Mouse (Mus musculus) cerebellum, postnatal 14 days (tissue): ENCODE measurements around the gene Prss16.

Experiments used
- DNase-seq, 2 experiments: peaks; one replicate each; pipeline ENCODE4 v3.0.0; 2021; ENCODE audit warnings: mixed read lengths in 2 of 2

Gene Prss16

DNA sequence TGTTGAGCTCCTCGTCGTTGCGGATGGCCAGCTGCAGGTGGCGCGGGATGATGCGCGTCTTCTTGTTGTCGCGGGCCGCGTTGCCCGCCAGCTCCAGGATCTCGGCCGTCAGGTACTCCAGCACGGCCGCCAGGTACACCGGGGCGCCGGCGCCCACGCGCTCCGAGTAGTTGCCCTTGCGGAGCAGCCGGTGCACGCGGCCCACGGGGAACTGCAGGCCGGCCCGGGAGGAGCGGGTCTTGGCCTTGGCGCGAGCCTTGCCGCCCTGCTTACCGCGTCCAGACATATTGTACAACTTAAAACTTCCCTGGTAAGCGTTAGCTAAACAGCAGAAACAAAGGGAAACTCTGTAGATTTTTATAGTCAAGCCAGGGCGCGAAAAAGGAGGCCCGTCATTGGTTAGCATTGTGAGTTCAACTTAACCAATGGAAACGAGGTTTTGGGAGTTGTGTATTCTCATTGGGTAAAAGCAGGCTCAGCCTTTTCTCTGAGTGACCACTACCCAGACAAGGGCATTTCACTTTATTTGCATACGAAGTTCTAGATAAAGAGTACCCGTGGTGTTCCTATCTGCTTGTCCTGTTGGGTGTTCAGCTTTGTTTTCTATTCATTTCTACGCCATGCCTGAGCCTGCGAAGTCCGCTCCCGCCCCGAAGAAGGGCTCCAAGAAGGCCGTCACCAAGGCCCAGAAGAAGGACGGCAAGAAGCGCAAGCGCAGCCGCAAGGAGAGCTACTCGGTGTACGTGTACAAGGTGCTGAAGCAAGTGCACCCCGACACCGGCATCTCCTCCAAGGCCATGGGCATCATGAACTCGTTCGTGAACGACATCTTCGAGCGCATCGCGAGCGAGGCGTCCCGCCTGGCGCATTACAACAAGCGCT, 26.0 kb upstream of the Prss16 start, which contains the start of the genes Hist1h2ah and Hist1h2bk:
Gene Hist1h2ah (minus strand): TSS at position 302 of the 882 bp plus-strand sequence.
Gene Hist1h2bk (plus strand): TSS at position 604 of the 882 bp plus-strand sequence.
- DNase-seq = peak; percentile 81 to 84

DNA sequence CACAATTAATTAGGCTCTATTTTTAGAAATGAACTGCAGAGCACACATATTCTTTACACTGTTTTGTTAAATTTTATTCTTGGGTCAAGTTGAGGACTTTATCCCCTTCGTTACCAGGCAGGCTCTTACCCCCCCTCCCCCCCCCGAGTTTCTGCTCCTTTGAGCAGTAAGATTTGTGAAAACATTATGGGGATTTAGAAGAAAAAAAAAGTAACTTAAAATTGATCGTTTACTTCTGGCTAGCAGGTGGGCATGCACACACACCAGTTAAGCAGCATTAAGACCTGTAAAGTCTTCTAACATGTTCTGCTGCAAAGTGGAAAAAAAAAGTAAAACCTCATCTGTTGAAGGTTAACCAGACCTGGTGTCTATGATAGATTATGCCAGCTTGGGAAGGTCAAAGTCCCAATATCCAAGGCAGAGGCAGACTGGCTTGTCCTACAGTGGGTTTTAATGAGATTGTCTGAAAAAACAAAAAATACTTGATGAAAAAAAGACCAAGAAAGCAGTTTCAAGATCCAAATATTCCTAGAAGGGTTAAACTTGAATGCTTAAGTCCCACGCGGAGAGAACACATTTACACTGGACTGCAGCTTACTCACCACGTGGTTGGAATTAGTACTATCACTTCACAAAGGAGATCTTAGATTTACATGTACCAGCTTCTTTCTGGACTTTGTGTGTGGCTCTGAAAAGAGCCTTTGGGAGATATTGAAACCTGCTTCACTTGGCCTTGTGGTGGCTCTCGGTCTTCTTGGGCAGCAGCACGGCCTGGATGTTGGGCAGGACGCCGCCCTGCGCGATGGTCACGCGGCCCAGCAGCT, 25.1 kb upstream of the Prss16 start:
- no peak for DNase-seq

- DNase-seq = no peak
Observed at GRCm38 (mm10) chr13:22033741-22034442, 24.4 kb upstream of the Prss16 start.

- peak; percentile 30 to 46 for DNase-seq
Observed at GRCm38 (mm10) chr13:22030493-22030892, 21.0 kb upstream of the Prss16 start.

- DNase-seq = peak; percentile 34 to 39
Observed at GRCm38 (mm10) chr13:22029928-22030327, 20.4 kb upstream of the Prss16 start.

DNA sequence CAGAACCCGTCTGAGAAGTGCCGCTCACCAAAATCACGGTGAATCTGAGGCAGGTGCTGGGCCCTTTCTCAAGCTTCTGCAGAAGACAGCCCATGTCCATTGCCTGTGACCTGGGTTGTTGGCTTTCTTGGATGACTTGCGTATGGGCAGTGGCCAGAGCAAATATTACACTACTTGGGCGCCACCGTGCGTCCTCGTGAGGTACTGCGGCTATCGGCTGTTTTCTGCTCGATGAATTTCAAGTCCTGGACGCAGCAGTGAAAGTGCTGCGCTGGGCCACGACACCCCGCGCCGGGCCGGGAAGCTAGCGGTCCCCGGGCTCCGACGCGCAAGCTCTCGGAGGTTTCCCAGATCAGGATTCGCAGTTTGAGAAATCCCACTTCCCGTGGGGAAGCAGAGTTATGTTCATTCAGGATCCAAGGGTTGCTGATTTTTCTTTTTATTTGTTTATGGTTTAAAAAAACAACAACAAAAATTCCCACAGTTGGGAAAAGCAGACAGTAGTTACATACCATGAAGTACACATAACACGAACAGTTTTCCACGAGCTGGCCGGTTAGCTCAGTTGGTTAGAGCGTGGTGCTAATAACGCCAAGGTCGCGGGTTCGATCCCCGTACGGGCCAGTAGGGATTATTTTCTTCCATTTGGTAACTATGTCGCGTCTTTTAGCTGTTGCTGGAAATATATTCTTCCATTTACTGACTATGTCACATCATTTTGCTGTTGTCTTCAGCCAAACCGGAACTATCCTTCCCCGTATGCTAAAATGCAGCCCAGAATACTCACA, 19.3 kb upstream of the Prss16 start:
- DNase-seq = peak; percentile 98

DNA sequence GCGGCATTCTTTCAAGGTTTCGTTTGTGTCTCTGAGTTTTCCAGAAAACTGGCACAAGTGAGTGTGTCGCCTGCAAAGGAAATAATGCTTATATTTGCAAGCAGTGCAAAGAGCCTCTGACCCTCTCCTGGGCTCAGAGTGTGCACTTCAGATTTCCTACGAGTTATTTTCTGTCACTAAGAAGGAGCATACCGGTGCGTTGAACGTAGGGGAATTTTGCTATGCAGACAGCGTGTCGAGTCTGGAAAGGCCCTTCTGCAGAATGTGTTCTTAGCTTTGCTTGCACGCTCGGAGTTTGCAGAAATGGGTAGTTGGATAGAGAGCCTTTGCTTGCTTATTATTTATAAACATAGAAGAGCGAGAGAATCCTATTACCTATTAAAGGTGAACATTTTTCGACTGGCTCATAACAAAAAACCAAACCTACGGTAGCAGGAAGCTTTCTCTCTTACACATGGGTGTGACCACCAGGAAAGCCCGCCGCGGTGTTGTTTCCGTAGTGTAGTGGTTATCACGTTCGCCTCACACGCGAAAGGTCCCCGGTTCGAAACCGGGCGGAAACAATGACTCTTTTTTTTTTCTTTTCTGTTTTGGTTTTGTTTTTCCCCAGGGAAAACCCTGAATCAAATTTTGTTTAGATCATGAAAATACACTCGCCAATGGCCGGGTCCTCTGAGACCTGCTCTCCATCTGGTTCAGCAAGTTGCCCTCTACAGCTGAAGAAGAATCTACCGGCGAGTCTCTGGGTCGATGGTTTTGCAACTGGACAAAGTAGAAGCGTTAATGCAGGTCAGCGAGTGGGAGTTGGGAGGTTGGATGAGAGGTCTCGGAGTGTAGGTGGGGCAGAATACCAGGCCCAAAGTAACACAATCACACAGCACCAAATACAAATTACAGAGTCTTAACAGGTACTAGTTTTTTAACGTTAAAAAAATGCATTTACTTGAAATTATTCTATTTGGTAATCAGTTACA, 16.8 kb upstream of the Prss16 start:
- peak; percentile 92 to 93 for DNase-seq

DNA sequence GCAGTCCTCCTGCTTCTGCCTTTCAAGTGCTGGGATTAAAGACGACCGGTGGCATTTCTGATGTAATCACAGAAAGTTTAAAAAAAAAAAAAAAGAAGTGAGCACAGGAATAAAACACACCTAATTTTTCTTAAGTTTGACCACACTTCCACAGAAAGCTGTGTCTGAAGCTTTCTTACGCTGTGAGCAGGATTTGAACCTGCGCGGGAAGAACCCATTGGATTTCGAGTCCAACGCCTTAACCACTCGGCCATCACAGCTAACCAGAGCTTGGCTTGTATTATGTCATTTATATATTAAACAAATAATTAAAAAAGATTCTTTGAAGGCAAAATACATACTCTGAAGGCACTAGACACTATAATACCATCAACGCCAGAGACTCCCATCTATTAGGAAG, 12.7 kb upstream of the Prss16 start:
- peak; percentile 83 to 88 for DNase-seq

GRCm38 (mm10) chr13:22021581-22021980, 12.0 kb upstream of the Prss16 start:
- DNase-seq = no peak

DNA sequence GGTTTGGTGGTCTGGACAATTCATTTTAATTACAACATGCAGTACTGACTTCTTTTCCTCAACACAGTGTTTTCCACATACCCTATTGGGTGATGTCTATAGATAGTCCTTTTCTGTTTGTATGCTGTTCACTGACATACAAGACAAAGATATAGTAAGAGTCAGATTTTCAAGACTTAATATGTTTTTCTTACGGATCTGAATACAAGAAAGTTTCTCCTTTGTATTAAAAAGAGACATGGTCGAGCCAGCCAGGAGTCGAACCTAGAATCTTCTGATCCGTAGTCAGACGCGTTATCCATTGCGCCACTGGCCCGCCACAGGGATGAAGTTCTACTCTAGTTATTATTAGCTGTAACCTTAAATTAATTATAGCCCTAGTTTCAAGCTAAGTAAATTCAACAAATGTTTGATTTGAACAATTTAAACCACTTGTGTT, 11.4 kb upstream of the Prss16 start:
- peak; percentile 68 to 77 for DNase-seq

GRCm38 (mm10) chr13:22019934-22020835, 10.6 kb upstream of the Prss16 start:
- DNase-seq = peak in 1 of 2 experiments; percentile 36

DNA sequence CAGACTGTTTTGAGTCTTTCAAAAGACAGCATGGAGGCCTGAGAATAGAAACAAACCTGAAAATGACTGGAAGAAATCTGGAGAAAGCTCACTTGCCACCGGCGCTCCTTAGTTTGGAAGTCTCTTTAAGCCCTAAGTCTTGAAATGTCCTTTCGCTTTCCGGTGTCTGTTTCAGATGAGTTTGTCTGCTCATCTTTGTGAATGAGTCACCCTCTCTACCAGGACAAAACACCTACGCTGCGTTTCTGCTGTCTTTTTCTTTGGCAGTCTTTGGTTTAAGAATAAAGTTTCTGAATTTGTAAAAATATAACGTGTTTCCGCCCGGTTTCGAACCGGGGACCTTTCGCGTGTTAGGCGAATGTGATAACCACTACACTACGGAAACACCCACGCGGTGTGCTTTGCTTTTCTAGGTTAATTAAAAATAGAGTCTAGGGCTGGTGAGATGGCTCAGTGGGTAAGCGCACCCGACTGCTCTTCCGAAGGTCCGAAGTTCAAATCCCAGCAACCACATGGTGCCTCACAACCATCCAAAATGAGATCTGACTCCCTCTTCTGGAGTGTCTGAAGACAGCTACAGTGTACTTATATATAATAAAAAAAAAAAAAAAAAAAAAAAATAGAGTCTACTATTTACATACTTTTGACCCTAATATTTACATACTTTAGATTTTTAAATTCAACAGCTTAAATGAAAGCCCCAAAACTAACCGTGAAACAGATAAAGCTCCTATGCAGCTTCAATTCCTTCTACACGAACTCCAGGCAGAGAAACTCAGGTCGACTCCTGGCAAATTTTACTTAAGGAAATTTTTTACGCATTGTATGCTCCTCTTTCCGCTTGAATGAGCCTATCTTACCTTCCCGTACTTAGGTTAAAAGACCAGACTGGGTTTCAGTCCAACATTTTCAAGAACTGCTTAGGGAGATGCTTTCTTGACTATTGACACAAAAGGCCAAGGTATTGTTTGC, 6.2 kb upstream of the Prss16 start:
- DNase-seq = peak; percentile 71 to 82

DNA sequence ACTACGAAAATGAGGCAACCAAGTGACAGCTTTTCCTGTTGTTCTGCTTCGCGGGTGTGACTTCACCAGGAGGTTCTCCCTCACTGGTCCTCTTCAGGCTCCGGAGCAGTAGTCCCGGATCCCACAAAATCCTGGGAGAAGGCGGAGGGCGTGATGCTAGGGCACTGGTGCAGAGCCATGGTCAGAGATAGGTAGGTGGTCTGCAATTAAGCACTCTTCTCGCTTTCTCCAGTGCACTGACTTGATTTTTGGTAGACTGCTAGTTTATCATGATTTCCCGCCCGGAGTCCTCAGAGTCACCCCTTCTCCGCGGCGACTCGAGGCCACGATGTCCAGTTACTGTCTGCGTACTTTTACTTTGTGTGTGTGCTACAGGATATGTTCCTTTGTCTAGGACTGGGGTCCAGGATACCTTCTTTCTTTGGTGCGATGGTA, 4.9 kb upstream of the Prss16 start:
- peak; percentile 28 to 42 for DNase-seq

DNA sequence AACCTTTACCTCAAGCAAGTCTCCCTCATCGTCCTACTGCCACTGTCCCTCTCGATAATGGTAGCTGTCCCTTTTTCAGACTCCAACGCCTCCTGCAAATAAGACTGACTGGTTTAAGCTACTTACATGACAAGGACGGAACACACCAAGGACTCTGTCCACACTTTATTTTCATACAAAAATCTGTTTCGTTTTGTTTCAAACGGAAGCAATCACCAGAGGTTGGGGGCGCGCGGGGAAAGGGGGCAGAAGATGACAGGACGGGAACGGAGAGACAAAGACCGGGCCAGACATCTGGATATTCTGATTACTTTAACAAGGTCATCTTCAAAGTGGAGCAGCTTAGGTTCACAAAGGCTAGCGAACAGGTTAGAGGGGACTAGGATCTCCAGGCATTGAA, 4.2 kb upstream of the Prss16 start:
- DNase-seq = no peak

DNA sequence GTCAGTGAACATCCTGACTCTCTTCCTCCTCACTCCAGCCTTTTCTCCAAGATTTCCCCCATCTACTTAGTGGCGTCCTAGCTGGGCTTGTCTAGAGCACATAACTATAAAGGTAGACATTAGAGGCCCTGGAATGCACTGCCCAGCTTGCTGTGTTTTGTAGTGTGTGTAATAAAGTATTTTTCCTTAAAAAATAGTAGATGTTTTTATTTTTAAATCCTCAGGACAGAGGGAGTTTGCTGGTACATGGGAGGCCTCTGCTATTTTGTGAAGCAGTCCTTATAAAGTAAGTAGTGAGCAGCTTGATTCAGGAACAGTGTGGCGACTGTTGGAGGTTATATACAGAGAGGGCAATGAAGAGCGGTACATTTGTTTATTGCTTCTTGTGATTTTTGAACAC, 835 bp downstream of the Prss16 start:
- DNase-seq = no peak

DNA sequence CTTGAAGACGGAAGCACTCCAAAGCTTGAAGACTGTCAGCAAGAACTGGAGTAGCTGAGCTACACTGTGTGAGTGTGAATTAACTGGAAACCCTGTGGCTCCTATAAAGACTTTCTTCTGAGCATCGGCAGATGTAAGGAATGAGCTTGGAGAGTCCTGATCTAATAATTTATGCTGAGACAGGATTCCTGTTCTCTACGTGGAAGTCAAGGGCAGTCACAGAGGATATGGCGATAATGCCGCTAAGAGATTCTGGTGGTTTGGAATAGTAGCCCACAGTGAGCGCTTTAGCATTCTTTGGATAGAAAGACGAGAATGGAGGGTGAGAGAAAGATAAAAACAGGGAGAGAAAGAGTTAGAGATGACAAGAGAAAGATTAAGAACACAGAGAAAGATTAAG, 1.7 kb downstream of the Prss16 start:
- DNase-seq = no peak

- DNase-seq = no peak
Observed at GRCm38 (mm10) chr13:22007121-22007510, 2.4 kb downstream of the Prss16 start.
